In genomic region chr5:147432927-147433326, GRCm38 (mm10) we compare ENCODE assay signal across 15 mouse cellular contexts. TPM values are rescaled to one million over a fixed set of nuclear protein-coding genes. Genes with fewer than 3 reads are reported as not detected.
DNase-seq lines count a peak whose midpoint lies in the region; ATAC-seq and TF ChIP-seq lines count a peak whose summit lies in the region.
"Had no signal": no experiment of that assay in that cellular context is flagged by ENCODE, and none has a peak within 500 bp of the region (broad histone marks: within the 10 kb centered on the region; RNA-seq: fewer than 3 reads in every experiment).

No protein-coding gene starts in this region.

- H3K4me3 ChIP-seq in embryonic facial prominence, embryonic 12.5 days = no peak overlapping the region
- H3K4me3 ChIP-seq in embryonic facial prominence, embryonic 10.5 days = no peak overlapping the region
- no peak overlapping the region for H3K4me3 ChIP-seq in intestine, postnatal 0 days (ENCODE audit: low read depth, low read length)
- H3K4me3 ChIP-seq in intestine, embryonic 16.5 days (ENCODE audit: low read length) = no peak overlapping the region
- H3K4me3 ChIP-seq in G1E (ENCODE audit: low read depth, low read length) = peak overlapping the region; percentile 89
- peak overlapping the region; percentile 50 for H3K4me3 ChIP-seq in liver, embryonic 15.5 days (replicated peaks)
- H3K4me3 ChIP-seq: forebrain, embryonic 12.5 days had no signal

- no peak overlapping the region for H3K27ac ChIP-seq in embryonic facial prominence, embryonic 12.5 days
- no peak overlapping the region for H3K27ac ChIP-seq in embryonic facial prominence, embryonic 10.5 days (replicated peaks)
- H3K27ac ChIP-seq in intestine, postnatal 0 days (ENCODE audit: low read depth, low read length) = no peak overlapping the region
- no peak overlapping the region for H3K27ac ChIP-seq in intestine, embryonic 16.5 days (ENCODE audit: low read length)
- peak overlapping the region; percentile 48; the same call in 1 of the 2 replicates for H3K27ac ChIP-seq in liver, embryonic 15.5 days (replicated peaks)
- H3K27ac ChIP-seq: forebrain, embryonic 12.5 days; neural tube, embryonic 15.5 days had no signal

- 0 out of 2 replicates have a peak, but pooled peaks cover 6% of the 10 kb centered on the region for H3K36me3 ChIP-seq in embryonic facial prominence, embryonic 12.5 days
- H3K36me3 ChIP-seq in embryonic facial prominence, embryonic 10.5 days (replicated peaks) = peaks cover 16% of the 10 kb centered on the region; the same call in 1 of the 2 replicates
- H3K36me3 ChIP-seq in intestine, postnatal 0 days (ENCODE audit: control insufficient read depth, insufficient read depth) = no peaks in the 10 kb centered on the region
- H3K36me3 ChIP-seq in intestine, embryonic 16.5 days (ENCODE audit: control insufficient read depth, insufficient read depth, low read length) = no peaks in the 10 kb centered on the region
- H3K36me3 ChIP-seq in G1E (replicated peaks) = peaks cover 45% of the 10 kb centered on the region
- peaks cover 17% of the 10 kb centered on the region for H3K36me3 ChIP-seq in liver, embryonic 15.5 days (replicated peaks)
- H3K36me3 ChIP-seq: forebrain, embryonic 12.5 days; neural tube, embryonic 15.5 days had no signal

- peaks cover 37% of the 10 kb centered on the region for H3K4me1 ChIP-seq in embryonic facial prominence, embryonic 12.5 days
- peaks cover 38% of the 10 kb centered on the region for H3K4me1 ChIP-seq in embryonic facial prominence, embryonic 10.5 days
- H3K4me1 ChIP-seq in intestine, postnatal 0 days (replicated peaks; ENCODE audit: control insufficient read depth, insufficient read depth, low read length) = peaks cover 10% of the 10 kb centered on the region; the same call in 1 of the 2 replicates
- peaks cover 37% of the 10 kb centered on the region for H3K4me1 ChIP-seq in intestine, embryonic 16.5 days (ENCODE audit: control insufficient read depth, insufficient read depth, low read length)
- peaks cover 68% of the 10 kb centered on the region for H3K4me1 ChIP-seq in G1E (ENCODE audit: insufficient read depth, low read depth, low read length)
- peaks cover 73% of the 10 kb centered on the region for H3K4me1 ChIP-seq in liver, embryonic 15.5 days (replicated peaks)

- ATAC-seq in embryonic facial prominence, embryonic 12.5 days (ENCODE audit: insufficient number of reproducible peaks, insufficient read depth, low FRiP score, low TSS enrichment) = no peak
- no peak for ATAC-seq in intestine, postnatal 0 days
- ATAC-seq in intestine, embryonic 16.5 days = no peak
- no peak for ATAC-seq in G1E (ENCODE audit: extremely low read depth, insufficient number of reproducible peaks, low FRiP score, poor library complexity, severe bottlenecking)
- no peak for ATAC-seq in liver, embryonic 15.5 days (ENCODE audit: insufficient read depth)
- ATAC-seq: inflammation-experienced regulatory T-cells, adult 6 months had no signal

- H3K27me3 ChIP-seq in embryonic facial prominence, embryonic 12.5 days = no peaks in the 10 kb centered on the region
- no peaks in the 10 kb centered on the region for H3K27me3 ChIP-seq in embryonic facial prominence, embryonic 10.5 days (replicated peaks; ENCODE audit: low read depth, poor library complexity, severe bottlenecking)
- no peaks in the 10 kb centered on the region for H3K27me3 ChIP-seq in intestine, postnatal 0 days (replicated peaks; ENCODE audit: control insufficient read depth, insufficient read depth, low read length)
- H3K27me3 ChIP-seq in intestine, embryonic 16.5 days (replicated peaks; ENCODE audit: control insufficient read depth, insufficient read depth, low read length) = no peaks in the 10 kb centered on the region
- no peaks in the 10 kb centered on the region for H3K27me3 ChIP-seq in G1E (ENCODE audit: insufficient read depth, low read length)
- no peaks in the 10 kb centered on the region for H3K27me3 ChIP-seq in liver, embryonic 15.5 days
- H3K27me3 ChIP-seq: forebrain, embryonic 12.5 days; neural tube, embryonic 15.5 days had no signal

- H3K9ac ChIP-seq in embryonic facial prominence, embryonic 12.5 days = no peak overlapping the region
- H3K9ac ChIP-seq in intestine, postnatal 0 days (ENCODE audit: low read depth, low read length) = no peak overlapping the region
- no peak overlapping the region for H3K9ac ChIP-seq in intestine, embryonic 16.5 days (ENCODE audit: low read depth, low read length)
- peak overlapping the region; percentile 43; the same call in 1 of the 2 replicates for H3K9ac ChIP-seq in liver, embryonic 15.5 days
- H3K9ac ChIP-seq: forebrain, embryonic 12.5 days; neural tube, embryonic 15.5 days had no signal

- DNase-seq in embryonic facial prominence, embryonic 10.5 days (ENCODE audit: low spot score) = no peak
- no peak for DNase-seq in G1E (ENCODE audit: low spot score)
- DNase-seq in urinary bladder, adult 2 months (ENCODE audit: low spot score) = no peak
- DNase-seq in right cerebral cortex, postnatal 25 days = no peak
- DNase-seq: cerebellum, postnatal 36 days; kidney, postnatal 10 days; layer of hippocampus, adult 9-11 months; lung, adult 18-20 months had no signal

- WGBS in embryonic facial prominence, embryonic 12.5 days = 92% methylated on average over 8 of the region's 8 CpGs
- WGBS in embryonic facial prominence, embryonic 10.5 days = 93% methylated on average over 8 of the region's 8 CpGs
- 87% methylated on average over 8 of the region's 8 CpGs for WGBS in intestine, postnatal 0 days
- WGBS in intestine, embryonic 16.5 days = 86% methylated on average over 8 of the region's 8 CpGs
- WGBS in liver, embryonic 15.5 days (ENCODE audit: insufficient replicate concordance) = 57% methylated on average over 8 of the region's 8 CpGs

- 0 out of 2 replicates have a peak overlapping the region, but pooled peaks have one; percentile 29 for H3K4me2 ChIP-seq in embryonic facial prominence, embryonic 12.5 days (replicated peaks)
- H3K4me2 ChIP-seq in intestine, postnatal 0 days (replicated peaks; ENCODE audit: low read depth) = 0 out of 2 replicates have a peak overlapping the region, but pooled peaks have one; percentile 27
- H3K4me2 ChIP-seq in intestine, embryonic 16.5 days (ENCODE audit: low read depth, low read length) = no peak overlapping the region
- peak overlapping the region; percentile 85 for H3K4me2 ChIP-seq in liver, embryonic 15.5 days

- no peaks in the 10 kb centered on the region for H3K9me3 ChIP-seq in embryonic facial prominence, embryonic 12.5 days
- no peaks in the 10 kb centered on the region for H3K9me3 ChIP-seq in embryonic facial prominence, embryonic 10.5 days
- H3K9me3 ChIP-seq in intestine, postnatal 0 days (ENCODE audit: control insufficient read depth) = no peaks in the 10 kb centered on the region
- no peaks in the 10 kb centered on the region for H3K9me3 ChIP-seq in intestine, embryonic 16.5 days (ENCODE audit: control insufficient read depth, low read length)
- no peaks in the 10 kb centered on the region for H3K9me3 ChIP-seq in G1E (replicated peaks)
- no peaks in the 10 kb centered on the region for H3K9me3 ChIP-seq in liver, embryonic 15.5 days (replicated peaks)
- H3K9me3 ChIP-seq: forebrain, embryonic 12.5 days; neural tube, embryonic 15.5 days had no signal

- no peak for TF ChIP-seq CTCF in intestine, postnatal 0 days (IDR thresholded peaks at IDR 0.05; ENCODE audit: low read depth)
- TF ChIP-seq CTCF in G1E (IDR thresholded peaks at IDR 0.05; ENCODE audit: low read depth, low read length) = no peak

RNA-seq across cellular contexts. Expression of gene Pan3, which starts 3.0 kb away (rescaled TPM):
- polyA plus RNA-seq in embryonic facial prominence, embryonic 12.5 days (2016; fragmentation: Nextera tagmentation; extraction: Ambion mirVana) = 62.4 and 67.4 TPM in 2 replicates
- 59.7 and 60.9 TPM in 2 replicates for polyA plus RNA-seq in embryonic facial prominence, embryonic 10.5 days (2016; fragmentation: Nextera tagmentation; extraction: Ambion mirVana)
- 40.3 and 46.4 TPM in 2 replicates for polyA plus RNA-seq in intestine, postnatal 0 days (2015; fragmentation: Nextera tagmentation; extraction: Ambion mirVana)
- 40.4 and 45.5 TPM in 2 replicates for polyA plus RNA-seq in intestine, embryonic 16.5 days (2015; fragmentation: Nextera tagmentation; extraction: Ambion mirVana)
- 618 and 666 TPM in 2 replicates for total RNA-seq in G1E (2014; fragmentation: Nextera tagmentation)
- total RNA-seq in G1E (2017) = 179 and 200 TPM in 2 replicates
- polyA plus RNA-seq in G1E (2012) = 30.7 and 32.3 TPM in 2 replicates
- polyA plus RNA-seq in liver, embryonic 15.5 days (2015; fragmentation: Nextera tagmentation; extraction: Ambion mirVana) = 28.7 and 30.0 TPM in 2 replicates
- 51.1 and 60.4 TPM in 2 replicates for polyA plus RNA-seq in urinary bladder, adult 2 months (2012; rRNA removed)

RNA-seq across cellular contexts. Expression of gene Flt3, which starts 32.6 kb away (rescaled TPM):
- 0.37 TPM in 2 replicates for polyA plus RNA-seq in embryonic facial prominence, embryonic 12.5 days (2016; fragmentation: Nextera tagmentation; extraction: Ambion mirVana)
- 0.06 and 0.09 TPM in 2 replicates for polyA plus RNA-seq in embryonic facial prominence, embryonic 10.5 days (2016; fragmentation: Nextera tagmentation; extraction: Ambion mirVana)
- 0.26 TPM in 2 replicates for polyA plus RNA-seq in intestine, postnatal 0 days (2015; fragmentation: Nextera tagmentation; extraction: Ambion mirVana)
- 0.31 and 0.32 TPM in 2 replicates for polyA plus RNA-seq in intestine, embryonic 16.5 days (2015; fragmentation: Nextera tagmentation; extraction: Ambion mirVana)
- total RNA-seq in G1E (2014; fragmentation: Nextera tagmentation) = not detected in 2 replicates
- 0.11 and 0.17 TPM in 2 replicates for total RNA-seq in G1E (2017)
- not detected in 2 replicates for polyA plus RNA-seq in G1E (2012)
- polyA plus RNA-seq in liver, embryonic 15.5 days (2015; fragmentation: Nextera tagmentation; extraction: Ambion mirVana) = 1.4 and 1.8 TPM in 2 replicates
- polyA plus RNA-seq in urinary bladder, adult 2 months (2012; rRNA removed) = 1.1 and 1.7 TPM in 2 replicates

Comparison
In these comparisons a context has a peak if more than half of its experiments do, and no peak if none do; other contexts are left out.
1. H3K4me3 ChIP-seq: peak in G1E (single experiment) and liver, embryonic 15.5 days (single experiment); none in embryonic facial prominence, embryonic 12.5 days (single experiment), embryonic facial prominence, embryonic 10.5 days (single experiment), intestine, postnatal 0 days (single experiment) and intestine, embryonic 16.5 days (single experiment).